Mouse (Mus musculus): ENCODE measurements at regions not wholly inside any gene's neighbourhood (a gene's known extent, or its start where the extent isn't known, plus 50 kb on each side); places are given as distances from the start of the nearest gene placed in this dataset.

GRCm38 (mm10) chr17:45850174-45850573, 116.5 kb upstream of the 1600014C23Rik start:
- TF ChIP-seq CTCF (IDR thresholded peaks at IDR 0.05; ENCODE audit: control insufficient read depth, insufficient read depth, insufficient read length) (peak; percentile 40), MAX (IDR thresholded peaks at IDR 0.05) (no peak), USF1 (IDR thresholded peaks at IDR 0.05; ENCODE audit: low read depth) (no peak), FOSL1 (IDR thresholded peaks at IDR 0.05; ENCODE audit: insufficient read depth, low read length, poor library complexity, severe bottlenecking) (no peak), MYOD1 (IDR thresholded peaks at IDR 0.05; ENCODE audit: control insufficient read depth, insufficient read length, low read depth) (no peak)
